Mouse (Mus musculus) liver, adult 2 months (tissue): ENCODE data around the gene 9130023H24Rik.

ENCODE experiments used
- CTCF ChIP-seq: fragments of 200-500 bp; IDR thresholded peaks from 2 replicates; pipeline ENCODE4 v1.5.1; 2011; ENCODE audit warnings: low read depth, low read length, control low read depth
- POLR2A ChIP-seq: fragments of 200-500 bp; IDR thresholded peaks from 2 replicates; pipeline ENCODE4 v1.6.1; 2011; ENCODE audit warnings: low read length, control low read depth; ENCODE audit not compliant: insufficient read depth; ENCODE audit errors: extremely low read depth

DNA sequence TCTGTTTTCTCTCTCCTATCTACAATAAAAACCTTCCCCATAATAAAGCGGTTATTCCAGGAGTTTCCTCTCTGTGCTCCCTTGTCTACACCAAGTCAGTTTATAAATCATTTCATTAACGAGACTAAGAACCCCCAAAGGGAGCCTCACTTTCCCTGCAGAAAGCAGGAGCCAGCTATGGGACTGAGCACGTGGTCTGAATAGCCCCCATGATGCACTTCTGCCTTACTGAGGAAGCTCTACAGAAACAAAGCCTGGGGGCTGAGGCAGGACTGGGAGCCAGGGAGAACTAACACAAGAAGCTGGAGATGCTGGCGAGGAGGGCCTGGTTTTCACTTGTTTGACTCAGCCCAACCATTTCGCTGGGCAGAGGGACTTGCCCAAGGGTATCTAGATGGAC is 46.2 kb upstream of the 9130023H24Rik start:
- TF ChIP-seq CTCF: no peak
- TF ChIP-seq POLR2A: no peak
